Mouse (Mus musculus): Measurements from ENCODE around the gene Glp1r.

Glp1r gene

GRCm38 (mm10) chr17:30914264-30914663 lies 12.6 kb downstream of the Glp1r start:
- DNase-seq = no peak

GRCm38 (mm10) chr17:30923566-30923965 lies 21.9 kb downstream of the Glp1r start:
- DNase-seq = no peak

GRCm38 (mm10) chr17:30930827-30931226 lies 29.2 kb downstream of the Glp1r start:
- DNase-seq = no peak

- no peak for DNase-seq
Measured at GRCm38 (mm10) chr17:30932836-30933235, 31.2 kb downstream of the Glp1r start.

GRCm38 (mm10) chr17:30935301-30935700 lies 33.7 kb downstream of the Glp1r start:
- DNase-seq = no peak

GRCm38 (mm10) chr17:30938554-30938953 lies 36.9 kb downstream of the Glp1r start:
- DNase-seq = no peak

GRCm38 (mm10) chr17:30948382-30948781 lies 46.8 kb downstream of the Glp1r start:
- DNase-seq = no peak

- DNase-seq = peak; percentile 79
Measured at GRCm38 (mm10) chr17:30950780-30951179, 49.2 kb downstream of the Glp1r start.

- DNase-seq = no peak
Measured at GRCm38 (mm10) chr17:30951600-30951999, 50.0 kb downstream of the Glp1r start.

- no peak for DNase-seq
Measured at GRCm38 (mm10) chr17:30954340-30954739, 52.7 kb downstream of the Glp1r start, which contains the start of gene Umodl1. Gene Umodl1 (plus strand): TSS chr17:30954640.

- no peak for DNase-seq
Measured at GRCm38 (mm10) chr17:30961936-30962592, 60.4 kb downstream of the Glp1r start.

- DNase-seq = no peak
Measured at GRCm38 (mm10) chr17:30962880-30963279, 61.3 kb downstream of the Glp1r start.

- no peak for DNase-seq
Measured at GRCm38 (mm10) chr17:30969983-30970382, 68.4 kb downstream of the Glp1r start.

- DNase-seq = peak; percentile 36
Measured at GRCm38 (mm10) chr17:30971877-30972276, 70.3 kb downstream of the Glp1r start.

- no peak for DNase-seq
Measured at GRCm38 (mm10) chr17:30973332-30973731, 71.7 kb downstream of the Glp1r start.

GRCm38 (mm10) chr17:30977290-30977689 lies 75.7 kb downstream of the Glp1r start:
- DNase-seq = no peak

- no peak for DNase-seq
Measured at GRCm38 (mm10) chr17:30978556-30978955, 76.9 kb downstream of the Glp1r start.

- no peak for DNase-seq
Measured at GRCm38 (mm10) chr17:30983521-30983920, 81.9 kb downstream of the Glp1r start.

GRCm38 (mm10) chr17:30990254-30990653 lies 88.6 kb downstream of the Glp1r start:
- no peak for DNase-seq

All from right cerebral cortex, postnatal 14 days (tissue).